Mouse (Mus musculus): ENCODE measurements around the gene Phlda3.

Phlda3 gene

GRCm38 (mm10) chr1:135765645-135766591, at the start of gene Phlda3:
Gene Phlda3, plus strand, starts transcription at chr1:135766119.
- DNase-seq (ENCODE audit: low read depth, low spot score): peak; percentile 77

- DNase-seq (ENCODE audit: low read depth, low spot score): peak; percentile 96
Observed at GRCm38 (mm10) chr1:135719486-135719885, 46.4 kb upstream of the Phlda3 start.

- DNase-seq (ENCODE audit: low read depth, low spot score): no peak
Observed at GRCm38 (mm10) chr1:135719983-135720382, 45.9 kb upstream of the Phlda3 start, which contains the start of gene Csrp1. Gene Csrp1, plus strand, starts transcription at chr1:135720061.

- no peak for DNase-seq (ENCODE audit: low read depth, low spot score)
Observed at GRCm38 (mm10) chr1:135723016-135723415, 42.9 kb upstream of the Phlda3 start.

GRCm38 (mm10) chr1:135724134-135724533, 41.8 kb upstream of the Phlda3 start:
- DNase-seq (ENCODE audit: low read depth, low spot score): peak; percentile 84

- no peak for DNase-seq (ENCODE audit: low read depth, low spot score)
Observed at GRCm38 (mm10) chr1:135725324-135725723, 40.6 kb upstream of the Phlda3 start.

GRCm38 (mm10) chr1:135725936-135726335, 40.0 kb upstream of the Phlda3 start:
- DNase-seq (ENCODE audit: low read depth, low spot score): no peak

- peak; percentile 94 for DNase-seq (ENCODE audit: low read depth, low spot score)
Observed at GRCm38 (mm10) chr1:135728631-135729366, 37.1 kb upstream of the Phlda3 start.

- no peak for DNase-seq (ENCODE audit: low read depth, low spot score)
Observed at GRCm38 (mm10) chr1:135729367-135729713, 36.6 kb upstream of the Phlda3 start.

GRCm38 (mm10) chr1:135729821-135730220, 36.1 kb upstream of the Phlda3 start:
- DNase-seq (ENCODE audit: low read depth, low spot score): no peak

GRCm38 (mm10) chr1:135730296-135730695, 35.6 kb upstream of the Phlda3 start:
- no peak for DNase-seq (ENCODE audit: low read depth, low spot score)

- peak; percentile 50 for DNase-seq (ENCODE audit: low read depth, low spot score)
Observed at GRCm38 (mm10) chr1:135731393-135731792, 34.5 kb upstream of the Phlda3 start.

GRCm38 (mm10) chr1:135731897-135732684, 33.8 kb upstream of the Phlda3 start:
- DNase-seq (ENCODE audit: low read depth, low spot score): peak; percentile 86

- DNase-seq (ENCODE audit: low read depth, low spot score): no peak
Observed at GRCm38 (mm10) chr1:135734225-135734937, 31.5 kb upstream of the Phlda3 start.

- DNase-seq (ENCODE audit: low read depth, low spot score): no peak
Observed at GRCm38 (mm10) chr1:135735460-135735859, 30.5 kb upstream of the Phlda3 start.

- DNase-seq (ENCODE audit: low read depth, low spot score): no peak
Observed at GRCm38 (mm10) chr1:135744987-135745386, 20.9 kb upstream of the Phlda3 start.

GRCm38 (mm10) chr1:135746248-135746647, 19.7 kb upstream of the Phlda3 start:
- no peak for DNase-seq (ENCODE audit: low read depth, low spot score)

GRCm38 (mm10) chr1:135752737-135753348, 13.1 kb upstream of the Phlda3 start:
- DNase-seq (ENCODE audit: low read depth, low spot score): peak; percentile 96

- DNase-seq (ENCODE audit: low read depth, low spot score): peak; percentile 49
Observed at GRCm38 (mm10) chr1:135755287-135755686, 10.6 kb upstream of the Phlda3 start.

GRCm38 (mm10) chr1:135755913-135756312, 10.0 kb upstream of the Phlda3 start:
- DNase-seq (ENCODE audit: low read depth, low spot score): no peak

GRCm38 (mm10) chr1:135757287-135757686, 8.6 kb upstream of the Phlda3 start:
- DNase-seq (ENCODE audit: low read depth, low spot score): no peak

All from R1 (cell line).